Mouse (Mus musculus) ES-E14 (cell line): Measurements from ENCODE around the gene Smyd2. TPM values are rescaled to one million over a fixed set of nuclear protein-coding genes. Genes with fewer than 3 reads are reported as not detected.

Source experiments
- DNase-seq: peaks from one replicate; pipeline ENCODE4 v3.0.0-alpha.2; 2013; ENCODE audit warnings: low read depth, low spot score
- H3K27ac ChIP-seq: 2 replicates; pipeline ENCODE4 v1.5.1; 2012; ENCODE audit warnings: low read depth, mild to moderate bottlenecking, low read length, moderate library complexity, mixed read lengths; ENCODE audit not compliant: poor library complexity, insufficient read depth, severe bottlenecking
- H3K36me3 ChIP-seq: 2 replicates; pipeline ENCODE4 v1.6.1; 2012; ENCODE audit warnings: mild to moderate bottlenecking, low read length, moderate library complexity, mixed read lengths; ENCODE audit not compliant: control insufficient read depth, poor library complexity, insufficient read depth, severe bottlenecking
- H3K4me1 ChIP-seq, 2 experiments: fragments of 150-350 bp in 1 of 2; sonication (generic) in 1 of 2; 2 replicates each; pipeline ENCODE4 v1.6.1; 2012; ENCODE audit warnings: low read length in 2 of 2, mild to moderate bottlenecking in 1 of 2, mixed read lengths in 1 of 2; ENCODE audit not compliant: control insufficient read depth in 2 of 2, insufficient read depth in 2 of 2, poor library complexity in 1 of 2
- H3K4me3 ChIP-seq, 2 experiments: fragments of 150-350 bp in 1 of 2; sonication (generic) in 1 of 2; 2 replicates each; pipeline ENCODE4 v1.5.1; 2012; ENCODE audit warnings: low read length in 2 of 2, low read depth in 1 of 2, mild to moderate bottlenecking in 1 of 2, mixed read lengths in 1 of 2; ENCODE audit not compliant: insufficient read depth in 1 of 2, poor library complexity in 1 of 2, severe bottlenecking in 1 of 2
- H3K9ac ChIP-seq: 2 replicates; pipeline ENCODE4 v1.6.1; 2012; ENCODE audit warnings: low read depth, mild to moderate bottlenecking, low read length, mixed read lengths; ENCODE audit not compliant: poor library complexity, insufficient read depth, severe bottlenecking
- H3K9me3 ChIP-seq: fragments of 150-350 bp; sonication (generic); 2 replicates; pipeline ENCODE4 v1.6.1; 2012; ENCODE audit warnings: low read depth, mild to moderate bottlenecking, low read length; ENCODE audit not compliant: control insufficient read depth, insufficient read depth
- CHD2 ChIP-seq: IDR thresholded peaks from 2 replicates; pipeline ENCODE4 v1.6.1; 2014; ENCODE audit warnings: mild to moderate bottlenecking, low read depth, low read length, inconsistent platforms
- HCFC1 ChIP-seq: IDR thresholded peaks from 2 replicates; pipeline ENCODE4 v1.6.1; 2012; ENCODE audit warnings: low read length, inconsistent platforms, borderline replicate concordance; ENCODE audit not compliant: insufficient read depth
- MAFK ChIP-seq: IDR thresholded peaks from 2 replicates; pipeline ENCODE4 v1.6.1; 2014; ENCODE audit warnings: mild to moderate bottlenecking, low read depth, low read length, inconsistent platforms; ENCODE audit not compliant: insufficient read depth
- ZC3H11A ChIP-seq: IDR thresholded peaks from 2 replicates; pipeline ENCODE4 v1.6.1; 2012; ENCODE audit warnings: low read depth, mild to moderate bottlenecking, inconsistent platforms, low read length, borderline replicate concordance
- ZNF384 ChIP-seq: IDR thresholded peaks from 2 replicates; pipeline ENCODE4 v1.6.1; 2012; ENCODE audit warnings: low read depth, low read length, inconsistent platforms
- in situ Hi-C, 2 experiments: fragments of 600-800 bp; cut with MboI; formaldehyde crosslinking; loops; one replicate each; pipeline ENCODE4 v1.15.1; 2025; ENCODE audit warnings: low sequenced_read_pairs in 2 of 2, inconsistent platforms in 1 of 2; ENCODE audit not compliant: unreplicated experiment in 2 of 2
- total RNA-seq: library from RNA; depleted of rRNA; stranded (reverse); fragments of 300-350 nt; gene quantifications from 2 replicates; pipeline ENCODE4 v1.2.3, GENCODE M21; 2012

Smyd2 gene
- total RNA-seq, 1 experiment, result 64.4 TPM

- no peak for DNase-seq
- in situ Hi-C loops, result no loop called here
These were observed 2.4 kb downstream of the Smyd2 start for GRCm38 (mm10) chr1:189919756-189920155.

GRCm38 (mm10) chr1:189917126-189917500 lies 5.0 kb downstream of the Smyd2 start:
- H3K9me3 ChIP-seq, result no peaks in the 10 kb centered on the region
- peak overlapping the region; percentile 10 to 35; a peak in 2 of 4 replicates for H3K4me3 ChIP-seq
- peaks cover 15 to 24% of the 10 kb centered on the region in 2 experiments for H3K4me1 ChIP-seq
- peak overlapping the region; percentile 82; the same call in 1 of the 2 replicates for H3K27ac ChIP-seq
- in situ Hi-C loops, result no loop called here
- 0 out of 2 replicates have a peak, but pooled peaks have one; percentile 9 for TF ChIP-seq CHD2
- no peak for TF ChIP-seq MAFK
- no peak overlapping the region; the same call in 1 of the 2 replicates for H3K9ac ChIP-seq
- no peak for DNase-seq
- H3K36me3 ChIP-seq, result no peaks in the 10 kb centered on the region

More at GRCm38 (mm10) chr1:189919756-189920155, 2.4 kb downstream of the Smyd2 start:
- Histone ChIP-seq H3K9me3 (no peaks in the 10 kb centered on the region), H3K4me3 (no peak overlapping the region), H3K4me1 (peaks cover 12 to 13% of the 10 kb centered on the region in 2 experiments), H3K27ac (no peak overlapping the region), H3K36me3 (no peaks in the 10 kb centered on the region), H3K9ac (no peak overlapping the region)
- TF ChIP-seq HCFC1, result no peak

- Histone ChIP-seq H3K9ac (no peak overlapping the region; the same call in 1 of the 2 replicates), H3K36me3 (no peaks in the 10 kb centered on the region), H3K27ac (peak overlapping the region; percentile 82), H3K4me1 (peaks cover 15 to 25% of the 10 kb centered on the region in 2 experiments), H3K4me3 (peak overlapping the region; percentile 10 to 35; a peak in 2 of 4 replicates), H3K9me3 (no peaks in the 10 kb centered on the region)
- DNase-seq, result peak; percentile 40
- TF ChIP-seq ZC3H11A, result no peak
- no peak for TF ChIP-seq MAFK
- TF ChIP-seq ZNF384, result no peak
- TF ChIP-seq HCFC1, result no peak
- no peak for TF ChIP-seq CHD2
- in situ Hi-C loops, result no loop called here
These were observed 5.6 kb downstream of the Smyd2 start for GRCm38 (mm10) chr1:189916422-189917125.

- no peak for TF ChIP-seq ZC3H11A
- no peak for TF ChIP-seq CHD2
- no peak for TF ChIP-seq ZNF384
- no peak for TF ChIP-seq MAFK
- no peak for TF ChIP-seq HCFC1
- H3K36me3 ChIP-seq, result no peaks in the 10 kb centered on the region
- no peak overlapping the region for H3K4me3 ChIP-seq
- no peak for DNase-seq
- no peaks in the 10 kb centered on the region for H3K9me3 ChIP-seq
- no peak overlapping the region for H3K9ac ChIP-seq
- in situ Hi-C loops, result no loop called here
- H3K4me1 ChIP-seq, result peaks cover 13 to 36% of the 10 kb centered on the region in 2 experiments
- no peak overlapping the region for H3K27ac ChIP-seq
These were observed 8.9 kb downstream of the Smyd2 start for GRCm38 (mm10) chr1:189913093-189913760.
